Mouse (Mus musculus): ENCODE results near the gene Agbl4. TPM values are rescaled to one million over a fixed set of nuclear protein-coding genes. Genes with fewer than 3 reads are reported as not detected.
"Not testable (repeated sequence)": the region's sequence is repeated elsewhere in the genome, so short reads cannot be mapped to it uniquely, and the experiment has no call there.

Gene Agbl4
- total RNA-seq, 2 experiments from 2014 or later = 1.1 to 1.3 TPM

DNA sequence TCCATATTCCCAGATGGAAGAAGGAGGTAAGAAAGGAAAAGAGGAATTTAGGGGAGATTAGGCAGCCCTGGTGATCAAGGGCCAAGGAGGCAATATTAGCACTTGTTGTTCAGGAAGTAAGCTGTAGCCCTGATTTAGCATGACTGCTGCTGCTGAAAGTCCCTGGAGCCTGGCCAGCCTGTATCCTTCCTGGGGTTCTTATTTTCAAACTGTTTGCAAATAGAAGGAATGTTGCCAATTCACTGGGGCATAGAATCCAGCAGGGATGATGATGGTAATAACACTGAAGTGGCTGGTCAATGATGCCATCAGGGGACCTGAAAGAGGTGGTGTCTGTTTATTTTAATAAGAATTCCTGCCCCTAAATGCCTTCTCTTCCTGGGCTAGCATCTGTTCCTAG lies 518.6 kb downstream of the Agbl4 start:
- DNase-seq (ENCODE audit: low spot score in 2 of 2) = no peak

DNA sequence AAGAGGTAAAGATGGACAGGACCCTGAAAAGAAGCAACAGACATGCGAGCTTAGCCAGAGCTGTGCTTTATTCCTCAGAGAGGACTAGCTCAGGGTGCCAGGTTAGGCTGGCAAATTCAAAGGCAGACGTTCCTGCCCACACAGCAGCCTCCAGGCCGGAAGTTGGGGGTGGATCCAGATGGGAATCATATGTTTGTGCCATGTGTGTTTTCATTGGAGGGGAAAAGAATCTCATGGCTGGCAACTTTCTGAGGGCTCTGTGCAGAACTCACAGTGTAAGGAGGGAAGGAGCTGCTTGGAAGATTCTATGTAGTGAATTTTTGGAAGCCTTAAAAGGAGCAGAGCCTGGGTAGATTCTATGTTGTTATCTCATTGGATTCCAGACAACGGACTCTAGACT lies 519.1 kb downstream of the Agbl4 start:
- DNase-seq (ENCODE audit: low spot score in 2 of 2) = no peak

DNA sequence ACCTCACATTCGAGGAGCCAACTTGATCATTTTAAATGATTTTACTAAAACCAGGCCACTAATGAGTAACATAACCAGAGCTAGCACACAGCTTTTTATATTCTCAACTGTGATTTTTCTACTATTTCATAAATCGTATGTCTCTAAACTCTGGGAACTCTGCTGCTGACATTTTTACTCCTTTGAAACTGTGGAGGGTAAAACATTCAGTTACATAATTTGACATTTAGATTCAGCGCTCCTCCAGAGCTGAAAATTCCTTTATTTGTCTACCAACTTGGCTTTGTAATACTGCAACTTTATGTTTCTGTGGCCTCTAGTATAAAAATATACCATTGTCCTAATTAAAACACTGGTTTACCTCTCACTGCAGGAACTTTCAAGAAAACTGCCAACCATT lies 523.6 kb downstream of the Agbl4 start:
- no peak for DNase-seq (ENCODE audit: low spot score in 2 of 2)

DNA sequence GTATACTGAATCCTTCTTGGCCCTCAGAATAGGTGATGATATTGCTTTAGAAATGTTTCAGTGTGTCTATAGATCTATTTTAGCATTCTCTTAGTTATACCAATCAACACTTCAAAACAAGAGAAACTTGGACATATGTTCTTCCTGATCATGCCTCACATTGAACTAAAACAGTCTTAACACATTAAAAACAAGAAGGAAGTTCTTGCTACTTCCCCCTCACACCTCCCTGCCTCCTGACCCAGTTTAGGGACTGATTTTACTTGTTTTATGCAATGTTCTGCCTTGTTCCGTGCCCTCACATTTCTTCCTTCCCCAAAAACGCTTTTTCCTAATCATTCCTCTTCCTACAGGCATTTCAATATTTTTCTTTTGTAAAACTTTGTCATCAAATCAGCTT lies 604.2 kb downstream of the Agbl4 start:
- DNase-seq (ENCODE audit: low spot score in 2 of 2) = no peak

DNA sequence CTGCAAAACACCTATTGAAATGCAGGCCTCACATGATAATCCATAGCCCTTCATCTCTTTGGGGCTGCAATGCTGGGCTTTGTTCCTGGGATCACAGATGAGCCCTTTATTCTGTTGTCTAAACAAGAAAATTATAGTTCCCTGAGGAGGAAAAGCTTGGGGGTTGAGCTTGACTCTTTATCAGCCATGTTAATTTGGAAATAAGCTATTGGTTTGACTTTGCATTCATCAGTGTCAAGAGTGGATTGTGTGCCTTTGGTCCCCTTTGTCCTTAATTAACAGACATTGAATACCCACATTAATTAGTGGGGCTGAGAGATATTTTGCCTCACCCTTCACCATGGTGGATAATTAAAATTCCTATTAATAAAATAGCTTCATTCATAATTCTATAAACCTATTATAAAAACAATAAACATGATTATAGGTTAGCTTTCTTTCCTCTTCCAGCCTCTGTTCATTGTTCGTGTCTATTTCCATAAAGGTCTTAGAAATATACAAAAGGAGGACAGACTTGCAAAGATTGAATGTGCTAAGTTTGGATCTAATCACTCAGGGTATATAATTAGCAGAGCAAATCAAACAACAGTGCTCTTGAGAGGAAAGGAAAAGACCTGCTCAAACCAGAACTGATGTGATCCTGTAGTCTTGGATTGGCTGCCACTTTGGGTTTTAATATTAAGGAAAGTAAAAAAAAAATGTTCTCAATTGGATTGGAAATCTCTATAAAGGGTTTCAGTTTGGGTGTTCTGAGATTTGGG lies 607.4 kb downstream of the Agbl4 start:
- DNase-seq (ENCODE audit: low spot score in 2 of 2) = no peak

DNA sequence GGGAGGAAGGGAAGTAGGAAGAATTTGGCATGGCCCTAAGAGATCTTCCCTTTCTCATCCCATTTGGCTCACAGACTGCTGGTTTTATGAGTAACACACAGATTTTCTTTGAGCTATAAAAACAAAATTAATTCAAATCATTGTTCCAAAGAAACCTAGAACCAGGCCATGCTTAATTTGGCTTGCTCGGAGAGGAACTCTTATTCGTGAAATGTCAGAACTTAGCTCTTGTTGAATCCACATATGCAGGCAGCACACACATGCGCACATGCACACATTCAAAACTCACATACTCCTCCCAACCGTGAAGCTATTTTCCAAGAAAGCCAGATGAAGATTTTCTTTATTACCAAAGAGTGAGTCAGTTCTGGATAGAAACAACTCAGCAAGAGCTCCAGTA lies 621.9 kb downstream of the Agbl4 start:
- DNase-seq (ENCODE audit: low spot score in 2 of 2) = no peak

DNA sequence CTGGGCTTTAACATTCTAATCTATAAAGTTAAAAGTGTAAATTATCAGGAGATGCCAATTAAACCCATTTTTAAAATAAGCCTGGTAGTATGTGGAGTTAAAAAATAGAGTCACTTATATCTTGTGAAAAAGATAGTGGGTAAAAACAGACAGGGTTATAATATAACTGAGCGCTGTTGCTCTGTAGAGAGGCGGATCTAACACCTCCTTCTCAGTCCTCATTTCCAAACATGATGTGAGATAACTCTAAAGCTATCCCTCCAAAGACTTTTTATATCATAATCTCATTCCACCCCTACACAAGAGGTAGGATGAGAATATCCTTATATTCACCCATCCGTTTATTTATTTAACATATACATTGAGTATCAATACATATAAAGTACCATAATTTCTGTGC lies 669.9 kb downstream of the Agbl4 start:
- no peak for DNase-seq (ENCODE audit: low spot score in 2 of 2)

DNA sequence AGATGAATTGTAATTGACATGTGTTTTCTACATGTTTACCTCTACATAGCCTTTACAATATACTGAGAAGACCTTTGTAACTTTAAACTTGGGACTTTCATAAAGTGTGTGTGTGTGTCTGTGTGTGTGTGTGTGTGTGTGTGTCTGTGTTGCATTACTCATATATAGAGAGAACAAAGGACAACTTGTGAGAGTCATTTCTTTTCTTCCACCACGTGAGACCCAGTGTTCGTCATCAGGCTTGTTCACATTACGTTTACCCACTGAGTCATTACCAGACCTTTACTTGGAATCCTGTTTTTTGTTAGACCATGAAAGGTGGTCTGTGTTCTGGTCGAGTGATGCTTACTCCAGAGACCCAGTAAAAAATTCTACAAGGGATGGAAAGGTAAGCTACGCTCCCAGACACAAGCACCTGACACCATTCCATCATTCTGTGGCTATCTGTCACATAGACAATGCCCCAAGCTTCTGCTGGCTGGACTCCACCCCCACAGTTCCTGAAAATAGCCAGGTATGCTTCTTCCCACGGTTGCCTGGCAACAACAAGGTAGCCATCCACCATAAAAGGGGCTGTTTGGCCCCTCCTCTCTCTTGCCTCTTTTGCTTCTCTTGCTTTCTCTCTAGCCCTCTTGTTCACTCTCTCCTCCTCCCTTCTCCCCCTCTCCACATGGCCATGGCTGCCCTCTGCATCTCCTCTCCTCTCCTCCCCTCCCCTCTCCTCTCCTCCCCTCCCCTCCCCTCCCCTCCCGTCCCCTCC lies 676.5 kb downstream of the Agbl4 start:
- no peak for DNase-seq (ENCODE audit: low spot score in 2 of 2)

DNA sequence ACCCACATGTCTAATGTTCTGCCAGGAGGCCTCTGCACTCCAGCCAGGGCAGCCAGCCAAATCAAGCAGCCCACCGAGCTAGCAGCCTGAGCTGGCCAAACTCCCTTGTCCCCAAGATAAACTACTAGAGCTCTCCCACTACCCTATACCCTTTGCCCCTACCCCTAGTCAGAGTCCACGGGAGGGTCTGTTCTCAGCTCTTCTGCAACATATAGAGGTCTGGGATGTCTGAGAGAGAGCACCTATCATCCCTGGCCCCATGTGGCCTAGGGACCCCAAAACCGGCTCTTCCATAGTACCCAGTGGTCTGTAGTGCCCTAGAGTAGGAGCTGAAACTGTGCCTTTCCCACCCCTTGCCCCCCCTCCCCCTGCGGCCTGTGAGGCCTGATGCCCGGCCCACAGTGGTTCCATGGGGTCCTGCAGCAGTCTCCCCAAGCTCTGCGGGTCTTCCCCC lies 677.3 kb downstream of the Agbl4 start:
- DNase-seq (ENCODE audit: low spot score in 2 of 2) = no peak

DNA sequence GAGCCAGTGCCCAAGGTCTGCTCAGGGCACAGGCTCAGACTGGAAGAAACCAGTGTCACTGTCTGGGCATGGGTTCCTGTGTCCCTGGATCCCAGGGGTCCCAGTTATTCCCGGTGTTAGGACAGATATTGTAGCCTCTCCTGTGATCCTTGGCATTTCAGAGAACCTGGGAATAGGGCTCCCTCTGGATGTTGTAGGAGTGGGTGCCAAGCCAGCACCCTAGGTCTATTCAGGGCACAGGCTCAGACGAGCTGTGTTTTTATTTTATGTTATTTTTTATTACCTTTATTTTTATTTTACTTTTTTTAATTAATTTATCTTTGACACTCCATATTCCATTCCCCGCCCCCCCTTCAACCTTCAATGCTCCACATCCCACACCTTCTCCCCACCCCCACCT lies 680.3 kb downstream of the Agbl4 start:
- DNase-seq (ENCODE audit: low spot score in 2 of 2) = no peak

DNA sequence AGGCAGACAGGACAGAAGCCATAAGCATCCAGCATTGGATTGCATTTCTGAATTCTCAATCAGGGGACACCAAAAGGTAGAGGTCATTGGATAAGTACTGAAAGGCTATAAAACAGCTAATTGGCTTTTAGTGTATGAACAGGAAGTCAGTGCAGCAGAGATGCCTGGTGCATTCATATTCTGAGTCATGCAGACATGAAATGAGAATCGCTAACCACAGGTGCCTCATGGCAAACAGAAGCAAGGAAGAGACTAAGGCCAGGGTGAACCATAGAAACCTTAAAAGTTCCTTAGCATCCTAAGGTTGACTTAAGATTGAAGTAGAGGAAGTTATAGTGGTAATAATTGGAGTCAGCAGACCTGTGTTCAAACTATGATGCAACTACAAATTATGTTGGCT lies 687.9 kb downstream of the Agbl4 start:
- no peak for DNase-seq (ENCODE audit: low spot score in 2 of 2)

DNA sequence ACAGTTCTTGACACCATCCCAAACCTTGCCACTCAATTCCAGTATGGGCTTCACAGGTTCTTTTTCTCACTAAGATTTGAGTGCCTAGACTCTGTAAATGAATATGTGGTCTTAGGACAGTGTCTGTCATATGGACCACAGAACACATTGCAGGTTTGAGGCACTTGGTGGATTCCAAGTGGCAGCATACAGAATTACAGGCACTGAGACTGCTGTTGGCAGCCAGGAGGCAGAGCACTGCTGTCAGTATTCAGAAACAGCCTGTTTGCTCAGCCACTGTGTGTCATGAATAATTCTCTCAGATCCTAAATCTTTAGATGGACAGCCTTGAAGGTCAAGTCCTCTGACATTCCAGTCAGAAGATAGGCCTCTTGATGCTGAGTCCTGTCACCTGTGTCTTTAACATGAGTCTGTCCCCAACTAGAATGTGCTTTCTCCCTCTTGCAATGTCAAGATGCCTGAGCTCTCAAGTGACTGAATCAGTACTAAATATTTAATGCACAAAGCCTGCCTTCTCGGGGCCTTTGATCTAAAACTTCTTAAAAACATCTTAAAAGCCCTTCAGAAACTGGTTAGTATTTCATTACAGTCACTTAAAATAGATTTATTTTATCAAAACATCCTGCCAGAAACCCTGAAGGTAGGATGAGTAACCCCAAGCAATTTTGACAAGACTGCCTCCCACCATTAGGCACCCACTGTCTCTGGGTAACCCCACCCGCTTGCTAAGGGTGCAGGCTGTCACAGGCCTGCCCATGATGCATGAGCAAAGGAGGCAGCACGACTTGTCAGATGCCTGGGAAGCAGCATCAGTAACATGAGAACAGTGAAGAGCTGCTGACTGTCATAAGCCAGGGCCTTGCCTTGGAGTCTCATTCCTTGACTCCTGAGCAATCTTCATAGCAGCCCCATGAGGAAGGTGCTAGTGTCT lies 739.0 kb downstream of the Agbl4 start:
- DNase-seq (ENCODE audit: low spot score in 2 of 2) = no peak

DNA sequence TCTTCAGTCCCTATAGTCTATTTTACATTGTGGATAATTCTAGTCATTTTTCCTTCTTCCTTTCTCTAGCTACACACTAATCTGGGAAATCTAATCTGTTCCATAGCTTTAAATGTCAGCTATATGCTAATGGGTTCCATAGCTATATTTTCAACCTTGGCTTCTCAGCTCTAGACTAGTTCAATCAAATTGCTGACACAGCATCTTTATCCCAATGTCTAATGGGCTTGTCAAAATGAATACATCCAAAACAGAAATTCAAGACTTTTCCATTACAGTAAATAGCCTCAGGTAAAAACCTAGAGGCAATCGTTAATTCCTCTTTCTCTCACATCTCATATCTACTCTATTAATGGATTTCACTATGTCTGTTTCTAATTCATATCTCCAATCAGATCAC lies 750.3 kb downstream of the Agbl4 start:
- DNase-seq (ENCODE audit: low spot score in 2 of 2) = no peak

DNA sequence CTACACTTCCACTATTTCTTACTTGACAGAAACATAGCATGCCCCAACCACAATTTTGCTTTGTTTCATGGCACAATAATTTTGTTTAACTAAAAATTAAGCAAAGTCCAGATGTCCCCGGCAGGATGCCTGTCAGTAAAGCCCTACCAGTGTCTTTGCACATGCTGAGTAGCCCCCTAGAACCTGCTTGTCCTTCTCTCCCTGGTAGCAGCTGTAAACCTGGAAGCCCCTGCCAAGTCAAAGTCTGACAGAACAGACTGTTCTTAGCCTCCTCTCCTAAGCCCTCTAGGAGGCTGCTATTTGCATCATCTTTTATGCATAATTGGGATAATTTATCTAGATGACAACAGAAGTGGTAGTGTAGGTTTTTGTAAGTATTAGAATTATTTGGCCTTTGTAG lies 758.4 kb downstream of the Agbl4 start:
- DNase-seq (ENCODE audit: low spot score in 2 of 2) = no peak

DNA sequence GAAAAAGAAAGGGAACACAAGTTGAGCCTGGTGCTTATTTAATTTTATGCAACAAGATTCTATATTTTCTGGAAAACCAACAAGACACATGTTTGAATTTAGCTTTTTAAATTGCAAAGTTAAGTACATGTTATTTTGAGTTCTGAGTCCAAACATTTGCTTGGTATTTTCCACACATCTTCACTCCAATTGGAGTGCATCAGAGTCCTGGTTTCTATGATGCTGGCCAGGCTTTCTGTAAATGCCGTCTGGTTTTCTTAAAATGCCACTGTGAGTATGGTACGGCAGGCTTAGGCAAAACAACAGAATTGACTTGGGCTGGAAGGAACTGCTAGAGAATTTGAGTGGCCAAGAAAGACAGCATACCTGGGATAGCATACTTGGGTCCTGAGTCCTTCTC lies 784.0 kb downstream of the Agbl4 start:
- no peak for DNase-seq (ENCODE audit: low spot score in 2 of 2)

DNA sequence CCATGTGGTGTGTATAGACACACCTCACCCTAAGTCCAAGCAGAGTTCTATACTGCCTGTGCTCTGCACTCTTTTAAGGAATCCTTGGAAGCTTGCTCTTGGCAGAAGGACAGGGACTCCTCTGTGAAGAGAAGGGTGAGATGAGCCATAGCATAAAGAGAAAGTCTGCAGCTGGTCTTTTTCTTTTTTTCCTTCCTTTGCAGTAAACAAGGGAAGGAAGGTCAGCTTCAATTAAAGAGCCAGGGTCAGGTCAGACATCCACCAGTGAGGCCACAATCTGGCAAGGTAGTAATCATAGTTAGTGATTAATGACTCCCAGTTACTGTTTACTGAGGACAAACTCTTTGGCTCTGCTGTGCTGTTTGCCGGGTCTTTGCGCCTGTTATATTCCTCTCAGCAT lies 802.6 kb downstream of the Agbl4 start:
- no peak for DNase-seq (ENCODE audit: low spot score in 2 of 2)

DNA sequence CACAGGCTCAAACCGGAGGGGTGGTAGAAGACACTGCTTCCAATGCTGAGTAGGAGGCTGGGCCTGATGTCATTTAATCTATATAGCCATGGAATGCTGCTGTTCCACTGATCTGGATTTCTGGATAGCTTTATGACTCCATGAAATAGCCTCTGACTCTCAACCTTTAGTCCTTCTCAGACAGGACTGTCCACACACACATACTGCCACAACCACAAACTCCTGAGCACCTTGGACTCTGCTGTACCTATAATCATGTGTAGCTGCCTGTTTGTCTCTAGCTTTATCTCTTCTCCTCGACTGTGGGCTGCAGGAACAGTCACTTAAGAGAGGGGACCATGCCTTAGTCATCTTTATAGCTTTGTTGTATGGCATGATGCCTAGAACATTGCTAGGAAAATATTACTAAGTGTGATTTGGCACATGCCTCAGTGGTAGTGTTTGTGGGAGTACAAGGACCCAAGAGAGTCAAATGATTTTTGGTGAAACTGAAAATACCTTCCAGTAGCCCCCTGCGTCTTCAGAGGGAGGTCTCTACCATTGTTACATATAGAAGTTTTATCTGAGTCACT lies 817.8 kb downstream of the Agbl4 start:
- DNase-seq (ENCODE audit: low spot score in 2 of 2) = no peak

DNA sequence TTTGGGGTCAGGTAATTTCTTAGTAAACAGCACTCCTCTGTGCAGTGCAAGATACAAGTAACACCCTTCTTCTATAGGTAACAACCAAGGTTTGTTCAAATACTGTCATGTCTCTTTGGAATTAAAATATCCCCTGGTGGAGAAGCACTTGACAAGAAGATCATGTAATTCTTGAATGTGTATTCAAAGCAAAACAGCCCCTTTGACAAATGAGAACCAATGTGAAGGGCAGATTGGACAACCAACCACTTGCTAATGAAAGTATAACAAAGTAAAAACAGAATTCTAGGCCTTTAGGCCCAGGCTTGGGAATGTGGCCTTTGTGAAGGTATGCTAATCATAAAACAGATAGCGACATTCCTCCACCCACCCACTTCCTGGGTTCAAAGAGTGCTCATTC lies 821.6 kb downstream of the Agbl4 start:
- DNase-seq (ENCODE audit: low spot score in 2 of 2) = not testable (repeated sequence)

DNA sequence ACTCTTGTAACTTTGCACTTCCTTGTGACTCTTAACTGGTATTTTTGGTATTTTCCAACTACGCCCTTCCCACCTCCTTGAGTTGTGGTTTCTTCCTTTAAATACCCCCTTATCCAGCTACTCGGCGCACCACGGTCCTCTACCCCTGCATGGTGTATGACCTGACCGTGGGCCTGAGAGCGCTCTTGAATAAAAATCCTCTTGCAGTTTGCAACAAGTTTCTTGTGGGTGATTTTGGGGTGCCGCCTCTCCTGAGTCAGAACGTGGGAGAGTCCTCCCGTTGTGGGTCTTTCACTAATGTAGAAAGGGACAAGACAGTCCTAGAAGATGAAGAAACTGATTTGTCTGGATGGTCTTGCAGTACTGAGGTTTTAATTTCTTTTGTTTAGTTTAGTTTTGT lies 822.1 kb downstream of the Agbl4 start:
- not testable (repeated sequence) for DNase-seq (ENCODE audit: low spot score in 2 of 2)

DNA sequence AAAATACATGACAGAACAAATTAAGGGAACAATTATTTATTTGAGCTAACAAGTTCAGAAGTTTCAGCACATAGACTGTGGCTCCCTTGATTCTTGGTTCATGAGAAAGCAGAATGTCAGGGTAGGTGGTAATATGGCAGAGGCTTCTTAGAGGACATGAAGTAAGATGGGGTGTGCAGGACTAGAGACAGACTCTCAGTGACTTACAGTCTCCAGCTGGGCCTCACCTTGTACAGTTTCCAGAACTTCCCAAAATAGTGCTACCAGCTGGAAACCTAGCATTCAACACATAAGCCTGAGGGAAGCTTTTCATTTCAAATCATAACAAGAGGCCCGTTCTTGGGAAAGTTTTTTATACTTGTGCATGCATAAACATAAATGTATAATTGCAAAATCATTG lies 836.4 kb downstream of the Agbl4 start:
- DNase-seq (ENCODE audit: low spot score in 2 of 2) = no peak

DNA sequence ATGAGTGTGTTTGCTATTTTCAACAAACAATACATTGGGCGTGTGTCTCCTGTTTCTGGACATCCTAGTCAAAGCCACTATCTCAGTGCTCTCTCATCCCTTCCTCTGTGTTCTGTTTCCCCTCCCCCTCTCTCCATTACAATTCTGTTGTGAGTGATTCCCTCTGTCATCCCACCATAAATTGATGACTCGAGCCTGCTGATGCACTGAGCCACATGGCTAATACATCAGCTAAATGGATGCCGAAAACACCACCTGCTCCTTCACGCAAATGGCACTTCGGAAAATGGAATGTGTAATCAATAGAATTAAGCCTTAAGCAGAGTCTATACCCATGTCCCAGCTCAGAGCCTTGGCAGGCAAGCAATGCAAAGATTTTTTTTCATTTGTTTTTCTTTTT lies 854.5 kb downstream of the Agbl4 start:
- no peak for DNase-seq (ENCODE audit: low spot score in 2 of 2)
